Mouse (Mus musculus): ENCODE data around the gene Wdfy2.

- no peak for TF ChIP-seq CTCF (IDR thresholded peaks at IDR 0.05; ENCODE audit: low read depth, low read length)
- no peak for TF ChIP-seq POLR2A (IDR thresholded peaks at IDR 0.05; ENCODE audit: extremely low read depth, insufficient read depth, low read length)
Measured at GRCm38 (mm10) chr14:62878634-62879430, 41.4 kb downstream of the Wdfy2 start.

Data from liver, adult 2 months (tissue).